Mouse (Mus musculus): ENCODE results near the gene Zfand5.

The Zfand5 gene

DNA sequence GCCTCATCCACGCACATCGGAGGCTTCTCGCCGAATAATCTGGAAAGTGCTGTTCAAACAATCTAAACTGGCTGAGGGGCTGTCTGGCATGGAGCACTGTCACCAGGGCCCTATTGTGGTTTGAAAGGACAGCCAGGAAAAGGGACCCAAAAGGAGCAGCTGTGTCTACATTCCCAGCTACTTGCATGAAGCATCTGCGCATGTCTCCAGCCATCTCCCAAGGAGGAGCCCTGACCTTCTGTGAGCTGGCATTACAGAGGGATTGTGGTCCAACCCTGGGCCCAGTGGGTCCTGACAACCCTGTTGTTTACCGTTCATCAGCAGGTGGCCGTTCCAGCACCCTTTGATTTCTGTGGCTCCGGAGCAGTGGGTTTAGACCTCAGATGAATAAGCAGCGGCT, 56.9 kb downstream of the Zfand5 start:
- no peak for DNase-seq (ENCODE audit: low read depth, low spot score)

DNA sequence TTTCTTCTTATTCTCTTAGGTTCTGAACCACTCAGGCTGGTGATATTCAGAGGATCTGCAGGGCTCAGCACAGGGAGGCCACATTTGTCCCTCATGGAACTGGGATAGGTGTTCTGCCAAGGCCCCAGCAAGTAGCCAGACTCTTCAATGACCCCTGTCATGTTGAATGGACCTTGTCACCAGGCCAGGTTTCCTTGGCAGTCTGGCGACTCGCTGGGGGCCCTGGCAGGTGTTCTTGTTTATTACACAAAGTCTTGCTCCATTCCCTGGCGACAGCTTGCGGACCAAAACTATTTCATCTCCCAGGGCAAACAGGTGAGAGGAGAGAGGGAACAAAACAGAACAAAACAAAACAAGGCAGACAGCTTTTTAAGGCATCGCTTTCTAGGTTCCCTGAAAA, 57.7 kb downstream of the Zfand5 start:
- DNase-seq (ENCODE audit: low read depth, low spot score): no peak

DNA sequence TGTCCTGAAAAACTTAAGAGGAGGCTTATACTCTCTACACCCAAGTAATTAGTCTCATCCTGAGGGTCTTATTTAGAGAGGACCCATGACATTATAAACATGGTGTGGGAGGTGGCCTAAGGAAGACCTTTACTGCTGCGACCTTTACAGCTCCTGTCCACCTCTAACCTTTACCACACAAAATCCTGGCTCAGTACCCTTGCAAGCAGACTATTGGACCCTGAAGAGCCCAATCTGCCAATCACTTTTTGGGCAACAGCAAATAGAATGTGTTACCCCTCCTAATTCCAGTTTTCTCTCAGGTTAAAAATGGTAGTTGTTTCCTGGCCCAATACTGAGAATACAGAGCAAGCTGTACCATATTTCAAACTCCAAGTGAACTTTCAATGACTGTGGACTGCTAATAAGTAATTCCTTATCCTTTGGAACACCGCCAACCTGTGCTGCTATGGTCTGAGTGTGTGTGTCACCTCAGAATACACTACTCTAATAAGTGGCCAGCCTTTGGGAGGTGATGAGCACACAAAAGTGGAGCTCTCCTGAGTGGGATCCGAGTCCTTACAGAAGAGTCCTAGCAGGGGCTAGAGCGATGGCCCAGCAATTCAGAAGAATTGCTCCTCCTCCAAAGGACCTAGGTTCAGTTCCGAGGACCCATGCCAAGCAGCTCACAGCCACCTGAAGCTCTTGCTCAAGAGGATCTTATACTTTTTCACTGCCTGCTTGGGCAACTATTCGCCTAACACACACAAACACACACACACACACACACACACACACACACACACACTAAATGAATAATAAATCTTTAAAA, 58.4 kb downstream of the Zfand5 start:
- no peak for DNase-seq (ENCODE audit: low read depth, low spot score)

DNA sequence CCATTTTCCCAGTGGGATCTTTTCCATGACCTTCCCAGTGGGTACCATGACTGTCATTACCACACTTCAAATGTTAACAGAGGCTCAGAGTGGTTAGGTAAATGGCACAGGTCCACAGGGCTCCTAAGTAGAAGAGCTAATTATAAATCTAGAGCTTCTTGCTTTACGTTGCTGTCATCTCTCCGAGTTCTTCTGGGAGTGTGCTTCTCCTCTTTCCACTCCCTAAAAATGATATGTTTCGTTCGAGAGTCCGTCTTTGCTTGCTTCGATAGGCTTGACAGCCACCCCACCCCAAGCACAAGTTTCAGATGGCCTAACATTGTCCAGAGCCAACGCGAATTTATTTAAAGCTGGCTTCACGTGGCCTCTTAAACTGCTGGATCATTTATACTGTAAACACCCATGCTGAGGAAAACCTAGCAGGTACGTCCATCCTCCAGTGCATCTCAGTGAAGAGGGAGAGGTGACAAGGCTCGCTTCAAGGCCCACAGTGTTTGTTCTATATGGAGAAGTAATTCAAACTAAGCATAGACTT, 59.6 kb downstream of the Zfand5 start:
- no peak for DNase-seq (ENCODE audit: low read depth, low spot score)

Measured in WW6 (cell line).